Mouse (Mus musculus): Measurements from ENCODE around the gene Ell.
A peak's percentile ranks its signal among the peaks of the same experiment; 100 is the strongest.

Gene Ell

DNA sequence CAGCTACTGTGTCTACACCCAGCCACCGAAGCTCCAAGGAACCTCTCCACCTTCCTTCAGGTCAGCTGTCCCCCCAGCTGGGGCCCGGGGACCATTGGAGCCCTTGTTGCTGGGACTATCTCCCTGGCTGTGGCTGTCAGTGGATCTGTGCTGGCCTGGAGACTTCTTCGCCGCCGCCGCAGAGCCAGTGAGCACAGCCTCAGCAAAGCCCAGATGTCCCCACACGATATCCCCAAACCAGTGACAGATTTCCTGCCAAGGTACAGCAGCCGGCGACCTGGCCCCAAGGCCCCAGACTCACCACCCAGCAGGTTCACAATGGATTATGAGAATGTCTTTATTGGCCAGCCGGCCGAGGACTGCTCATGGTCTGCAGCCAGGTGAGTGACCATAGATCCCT, 78.7 kb downstream of the Ell start:
- no peak for DNase-seq

- DNase-seq = peak; percentile 31 to 73
Measured at GRCm38 (mm10) chr8:70618888-70619334, 79.7 kb downstream of the Ell start.

GRCm38 (mm10) chr8:70622220-70622619, 83.0 kb downstream of the Ell start:
- DNase-seq = no peak

DNA sequence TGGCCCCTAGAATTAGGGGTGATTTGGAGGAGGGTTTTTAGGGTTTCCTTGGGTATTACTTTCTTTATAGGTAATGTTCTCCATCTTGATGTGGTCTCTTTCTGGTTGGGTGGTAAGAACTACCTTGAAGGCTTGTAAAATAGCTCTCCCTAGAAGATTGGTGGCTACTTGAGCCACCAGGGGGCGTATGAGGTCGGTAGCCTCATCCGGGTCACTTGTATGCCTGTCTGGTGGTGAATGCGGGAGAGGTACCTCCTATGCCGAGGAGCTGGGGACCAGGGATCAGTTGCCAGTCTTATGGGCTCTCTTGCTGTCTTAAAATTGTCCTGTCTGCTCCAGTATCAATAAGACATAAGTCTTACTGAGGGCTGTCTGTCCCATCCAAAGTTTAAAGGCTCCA, 85.8 kb downstream of the Ell start:
- DNase-seq = peak; percentile 80 to 86

GRCm38 (mm10) chr8:70627041-70627440, 87.8 kb downstream of the Ell start:
- DNase-seq = no peak

DNA sequence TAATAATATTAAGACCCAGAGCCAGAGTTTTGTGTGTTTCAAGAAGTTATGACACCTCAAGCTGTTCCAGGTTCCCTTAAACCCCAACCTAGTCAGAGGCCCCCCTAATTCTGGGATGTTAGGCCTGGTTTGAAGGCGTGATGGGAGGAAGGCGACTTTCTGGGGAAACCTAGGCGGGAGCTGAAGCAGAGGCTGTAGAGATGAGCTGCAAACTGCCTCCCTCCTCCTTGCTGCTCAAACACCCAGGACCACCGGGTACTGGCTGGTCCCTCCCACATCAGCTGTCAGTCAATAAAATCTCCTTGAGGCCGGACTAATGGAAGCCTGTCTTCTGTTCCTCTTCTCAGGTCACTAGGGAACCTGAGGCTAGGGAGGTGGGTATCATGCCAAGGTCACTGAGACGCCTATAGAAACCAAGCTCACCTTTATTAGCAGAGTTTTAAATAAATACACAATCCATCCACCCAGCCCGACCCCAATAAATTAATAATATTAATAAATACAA, 89.8 kb downstream of the Ell start:
- DNase-seq = no peak

DNA sequence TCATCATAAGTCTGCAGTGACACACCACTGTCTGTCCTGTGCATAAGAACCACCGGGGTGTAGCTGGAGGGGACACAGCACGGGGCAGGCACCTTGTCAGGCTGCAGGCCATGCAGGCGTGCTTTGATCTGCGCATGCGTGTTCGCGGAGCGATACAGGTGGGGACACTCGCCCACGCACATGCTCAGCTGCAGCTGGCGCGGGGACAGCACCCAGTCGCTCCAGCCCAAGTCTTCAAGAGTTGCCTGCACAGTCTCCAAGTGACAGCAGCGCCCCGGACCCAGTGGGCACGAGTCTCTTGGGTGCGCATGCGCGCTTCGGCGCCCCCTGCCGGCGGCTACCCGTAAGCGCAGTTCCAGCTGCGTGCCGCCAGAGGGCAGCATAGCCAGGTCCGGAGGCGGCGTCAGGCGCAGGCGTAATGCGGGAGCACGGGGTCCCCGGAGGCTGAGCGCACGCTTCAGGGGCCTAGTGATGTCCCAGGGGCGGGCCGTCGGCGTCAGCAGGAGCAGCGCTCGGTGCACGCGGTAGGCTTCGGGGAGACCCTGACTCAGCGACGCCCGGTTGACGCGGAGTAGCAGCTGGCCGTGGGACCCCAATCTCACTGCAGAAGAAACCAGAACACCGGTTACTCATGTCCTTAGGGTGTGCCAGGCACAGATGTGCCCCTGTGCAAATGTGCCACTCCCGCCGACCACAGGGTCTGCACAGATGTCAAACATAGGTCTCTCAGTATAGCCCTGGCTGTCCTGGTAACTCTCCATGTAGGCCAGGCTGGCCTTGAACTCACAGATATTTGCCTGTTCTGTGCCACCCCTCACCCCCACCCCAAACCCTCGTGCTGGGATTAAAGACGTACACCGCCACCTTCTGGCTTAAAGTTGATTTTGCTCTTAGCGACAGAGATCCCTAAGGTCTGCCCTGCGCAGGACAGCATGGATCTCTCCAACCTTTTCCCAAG, 90.6 kb downstream of the Ell start:
- DNase-seq = peak; percentile 80 to 90

DNA sequence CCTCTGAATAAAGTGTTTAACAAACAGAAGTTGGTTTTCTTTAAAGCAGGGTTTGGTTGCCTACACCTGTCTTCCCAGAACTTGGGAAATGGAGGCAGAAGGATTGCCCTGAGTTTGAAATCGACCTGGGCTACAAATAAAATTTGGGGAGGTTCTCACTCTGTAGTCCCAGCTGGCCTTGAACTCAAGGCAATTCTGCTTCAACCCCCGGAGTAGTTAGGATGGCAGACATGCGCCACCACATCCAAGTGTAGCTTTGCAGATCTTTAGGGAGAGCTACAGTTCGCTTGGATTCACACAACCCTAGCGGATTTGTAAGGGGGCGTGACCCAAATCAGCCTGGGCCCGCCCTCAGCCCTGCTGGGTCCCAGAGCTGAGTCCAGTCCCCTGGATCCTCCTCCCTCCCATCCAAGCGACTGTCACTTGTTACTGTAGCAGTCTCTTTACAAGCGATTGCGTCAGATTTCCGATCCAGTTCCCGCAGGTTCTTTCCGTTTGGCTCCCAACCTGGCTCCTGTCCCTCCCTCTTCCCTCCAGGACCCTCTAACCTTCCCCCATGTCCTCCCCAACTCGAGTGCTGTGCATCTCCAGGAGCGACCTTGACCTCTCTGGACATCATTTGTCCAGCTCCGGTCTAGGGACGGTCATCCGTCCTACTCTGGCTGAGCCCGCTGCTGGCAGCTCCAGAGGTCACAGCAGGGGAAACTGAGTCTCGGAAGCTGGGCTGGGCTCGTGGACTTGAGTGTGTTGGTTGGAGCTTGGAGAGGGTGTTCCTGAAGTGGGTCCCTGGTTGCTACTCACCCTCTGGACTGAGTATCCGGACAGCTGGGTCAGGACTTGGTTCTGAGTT, 91.5 kb downstream of the Ell start:
- DNase-seq = peak; percentile 82 to 92

- peak; percentile 82 to 93 for DNase-seq
Measured at GRCm38 (mm10) chr8:70631436-70631835, 92.2 kb downstream of the Ell start.

DNA sequence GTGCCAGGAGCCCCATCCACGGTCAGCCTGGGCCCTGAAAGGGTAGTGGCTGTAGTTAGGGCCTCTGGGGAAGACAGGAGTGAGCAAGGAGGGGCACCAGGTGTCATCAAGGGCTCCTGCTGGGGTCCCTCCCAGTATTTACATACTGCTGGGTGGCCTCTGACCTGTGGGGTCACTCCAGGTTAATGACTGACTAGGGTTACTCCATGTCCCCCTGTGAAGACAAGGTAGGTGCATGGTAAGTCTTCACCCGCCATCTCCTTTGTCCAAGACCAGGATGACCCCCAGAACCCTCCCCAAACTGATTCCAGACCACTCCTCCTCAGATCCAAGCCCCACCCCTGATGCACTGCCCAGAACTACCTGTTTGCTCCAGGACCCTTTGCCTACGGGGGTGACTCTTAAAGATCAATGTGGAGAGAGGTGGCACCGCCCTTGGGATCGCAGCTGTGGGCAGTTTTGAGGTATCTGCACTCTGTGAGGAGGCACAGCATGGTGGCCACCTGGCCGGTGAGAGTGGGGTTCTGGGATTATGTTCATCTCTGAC, 93.2 kb downstream of the Ell start, which contains the start of gene Gdf15:
Gdf15 (minus strand) TSS at position 111 of the 547 bp plus-strand sequence.
- no peak for DNase-seq

DNA sequence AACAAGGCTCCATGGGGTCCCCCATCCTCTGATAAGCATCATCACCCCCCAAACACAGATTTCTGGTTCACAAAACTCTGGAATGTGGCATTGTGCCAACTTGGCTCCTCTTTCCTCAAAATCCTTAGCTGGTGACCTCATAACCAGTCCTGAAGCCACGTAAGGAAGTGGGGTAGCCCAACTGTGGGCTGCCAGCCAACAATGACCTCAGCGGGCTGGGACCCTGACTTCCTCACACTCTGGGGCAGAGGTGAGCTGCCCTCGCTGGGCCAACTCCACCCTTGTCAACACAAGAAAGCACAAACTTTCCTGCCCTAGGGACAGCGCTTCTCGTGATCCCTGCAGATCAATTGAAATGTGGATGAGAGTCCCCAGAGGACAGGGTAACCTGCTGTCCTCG, 94.8 kb downstream of the Ell start:
- DNase-seq = peak; percentile 89 to 94

- peak; percentile 61 to 84 for DNase-seq
Measured at GRCm38 (mm10) chr8:70635527-70635926, 96.3 kb downstream of the Ell start.

DNA sequence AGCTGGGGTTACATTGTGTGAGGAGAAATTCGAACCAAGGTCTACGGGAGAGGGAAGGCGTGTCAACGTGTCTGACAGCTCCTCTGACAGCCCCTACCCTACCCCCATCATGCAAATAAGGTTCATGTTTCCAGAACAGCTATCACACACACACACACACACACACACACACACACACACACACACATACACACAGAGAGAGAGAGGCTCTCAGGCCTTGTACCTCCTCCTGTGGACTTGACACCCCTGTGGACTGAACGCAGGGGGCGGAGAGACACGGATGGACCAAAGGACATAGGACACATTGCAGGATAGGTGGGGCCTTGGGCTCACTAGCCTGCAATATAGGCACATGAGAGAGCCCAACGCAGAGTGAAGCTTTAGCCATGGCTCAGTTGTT, 97.6 kb downstream of the Ell start:
- peak; percentile 64 to 90 for DNase-seq

- no peak for DNase-seq
Measured at GRCm38 (mm10) chr8:70638752-70639151, 99.5 kb downstream of the Ell start.
